Mouse (Mus musculus) midbrain, postnatal 0 days (tissue): ENCODE results near the gene Hlf. TPM values are rescaled to one million over a fixed set of nuclear protein-coding genes. Genes with fewer than 3 reads are reported as not detected.

Experiments used
- ATAC-seq: fragments of 200-750 bp; cut with Nextera tagmentation; 2 replicates; pipeline ENCODE4 v1.8.0; 2017; ENCODE audit warnings: moderate number of reproducible peaks, mild to moderate bottlenecking, moderate TSS enrichment, moderate library complexity; ENCODE audit not compliant: low FRiP score
- DNase-seq: peaks from one replicate; pipeline ENCODE4 v3.0.0-alpha.2; 2015; ENCODE audit warnings: low spot score
- H3K27ac ChIP-seq: fragments of 300-500 bp; sonication (generic); 2 replicates; pipeline ENCODE4 v1.5.1; 2014; ENCODE audit warnings: low read depth, mild to moderate bottlenecking, low read length, mixed read lengths
- H3K27me3 ChIP-seq: fragments of 300-500 bp; sonication (generic); 2 replicates; pipeline ENCODE4 v1.6.1; 2014; ENCODE audit warnings: low read length, control low read depth, mixed read lengths; ENCODE audit not compliant: insufficient read depth
- H3K36me3 ChIP-seq: fragments of 300-500 bp; sonication (generic); 2 replicates; pipeline ENCODE4 v1.6.1; 2014; ENCODE audit warnings: low read length, control low read depth, mixed read lengths; ENCODE audit not compliant: insufficient read depth
- H3K4me1 ChIP-seq: fragments of 300-500 bp; sonication (generic); 2 replicates; pipeline ENCODE4 v1.6.1; 2014; ENCODE audit warnings: mild to moderate bottlenecking, control low read depth, antibody characterized with exemption, low read length, mixed read lengths; ENCODE audit not compliant: insufficient read depth
- H3K4me2 ChIP-seq: fragments of 300-500 bp; sonication (generic); 2 replicates; pipeline ENCODE4 v1.6.1; 2014; ENCODE audit warnings: low read depth, mild to moderate bottlenecking, low read length, mixed read lengths; ENCODE audit not compliant: poor library complexity, severe bottlenecking
- H3K4me3 ChIP-seq: fragments of 300-500 bp; sonication (generic); 2 replicates; pipeline ENCODE4 v1.5.1; 2014; ENCODE audit warnings: low read depth, mild to moderate bottlenecking, low read length, moderate library complexity
- H3K9ac ChIP-seq: fragments of 300-500 bp; sonication (generic); replicated peaks from 2 replicates; pipeline ENCODE4 v1.6.1; 2014; ENCODE audit warnings: mild to moderate bottlenecking, low read length, moderate library complexity, mixed read lengths; ENCODE audit not compliant: poor library complexity, severe bottlenecking
- H3K9me3 ChIP-seq: fragments of 300-500 bp; sonication (generic); 2 replicates; pipeline ENCODE4 v1.6.1; 2016; ENCODE audit warnings: low read length, control low read depth
- CTCF ChIP-seq: IDR thresholded peaks from 2 replicates; pipeline ENCODE4 v1.5.1; 2016; ENCODE audit warnings: antibody characterized with exemption, mild to moderate bottlenecking
- WGBS: fragments of 180-500 bp; shearing (Covaris S2); extraction: QIAGEN DNeasy Blood & Tissue Kit; methylation state at CpG from one replicate; pipeline ENCODE4 v1.1.7; 2014; 5-methylcytosine and 5-hydroxymethylcytosine counted together
- polyA plus RNA-seq: library from polyadenylated mRNA; unstranded; fragments of >200 nt; fragmentation: Nextera tagmentation; extraction: Ambion mirVana; gene quantifications from 2 replicates; pipeline ENCODE4 v1.2.1, GENCODE M21; 2015
- total RNA-seq: library from RNA; depleted of rRNA; stranded (reverse); fragments of >200 nt; gene quantifications from 2 replicates; pipeline ENCODE4 v1.2.3, GENCODE M21; 2014

Hlf gene
- total and polyA plus RNA-seq, 2 experiments from 2014 or later = 9.0 to 11.2 TPM

DNA sequence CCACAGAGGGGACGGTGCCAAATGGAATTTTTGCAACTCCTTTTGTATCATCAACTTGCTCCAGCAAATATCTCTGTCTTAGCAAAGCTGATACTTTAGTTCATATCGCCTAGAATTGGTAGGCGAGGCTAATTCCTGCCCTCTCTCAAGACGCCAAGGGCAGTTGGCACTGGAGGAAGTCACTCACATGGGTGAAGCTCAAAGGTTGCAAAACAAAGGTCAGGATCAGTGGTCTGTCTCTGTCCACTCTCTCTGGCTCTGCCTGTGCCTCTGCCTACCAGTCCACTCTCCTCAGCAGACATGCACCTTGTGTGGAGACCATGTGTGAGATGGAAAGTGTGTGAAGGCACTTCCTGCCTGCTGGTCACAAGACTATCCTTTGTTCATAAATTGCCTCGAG lies 48.4 kb downstream of the Hlf start:
- Histone ChIP-seq H3K36me3 (0 out of 2 replicates have a peak, but pooled peaks cover 3% of the 10 kb centered on the region), H3K27me3 (no peaks in the 10 kb centered on the region), H3K27ac (no peak overlapping the region), H3K4me1 (no peaks in the 10 kb centered on the region), H3K9me3 (no peaks in the 10 kb centered on the region), H3K4me3 (no peak overlapping the region), H3K9ac (no peak overlapping the region), H3K4me2 (no peak overlapping the region)
- no peak for TF ChIP-seq CTCF
- no peak for DNase-seq
- WGBS = 89% methylated on average over 5 of the region's 5 CpGs
- no peak for ATAC-seq

GRCm38 (mm10) chr11:90340836-90341235 lies 49.9 kb downstream of the Hlf start:
- Histone ChIP-seq H3K27ac (no peak overlapping the region), H3K27me3 (no peaks in the 10 kb centered on the region), H3K4me3 (no peak overlapping the region), H3K9ac (no peak overlapping the region), H3K4me2 (no peak overlapping the region), H3K36me3 (0 out of 2 replicates have a peak, but pooled peaks cover 3% of the 10 kb centered on the region), H3K9me3 (no peaks in the 10 kb centered on the region), H3K4me1 (no peaks in the 10 kb centered on the region)
- DNase-seq (no peak), ATAC-seq (no peak)
- TF ChIP-seq CTCF = no peak
- WGBS = 95% methylated on average over 13 of the region's 13 CpGs

DNA sequence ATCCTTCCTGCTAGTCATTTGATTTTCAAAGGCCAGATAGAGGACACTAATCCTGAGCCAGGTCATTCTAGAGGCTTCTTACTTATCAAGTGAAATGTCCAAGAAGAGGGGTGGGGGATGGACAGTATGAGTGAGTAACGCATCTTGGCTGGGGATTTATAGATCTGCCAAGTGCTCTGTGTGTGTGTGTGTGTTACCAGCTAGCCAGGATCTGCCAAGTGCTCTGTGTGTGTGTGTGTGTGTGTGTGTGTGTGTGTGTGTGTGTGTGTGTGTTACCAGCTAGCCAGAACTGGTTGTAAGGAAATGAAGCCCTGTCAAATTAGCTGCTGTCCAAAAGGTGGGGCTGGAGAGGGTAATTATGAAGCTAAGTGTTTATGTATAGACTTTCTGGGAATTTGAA lies 55.9 kb downstream of the Hlf start:
- H3K9ac ChIP-seq = no peak overlapping the region
- ATAC-seq (no peak), DNase-seq (peak; percentile 35)
- H3K27ac ChIP-seq = no peak overlapping the region
- no peaks in the 10 kb centered on the region for H3K36me3 ChIP-seq
- no peak for TF ChIP-seq CTCF
- H3K4me3 ChIP-seq = no peak overlapping the region
- no peak overlapping the region for H3K4me2 ChIP-seq
- no peaks in the 10 kb centered on the region for H3K9me3 ChIP-seq
- no peaks in the 10 kb centered on the region for H3K27me3 ChIP-seq
- 76% methylated on average over 1 of the region's 1 CpGs for WGBS
- H3K4me1 ChIP-seq = no peaks in the 10 kb centered on the region

DNA sequence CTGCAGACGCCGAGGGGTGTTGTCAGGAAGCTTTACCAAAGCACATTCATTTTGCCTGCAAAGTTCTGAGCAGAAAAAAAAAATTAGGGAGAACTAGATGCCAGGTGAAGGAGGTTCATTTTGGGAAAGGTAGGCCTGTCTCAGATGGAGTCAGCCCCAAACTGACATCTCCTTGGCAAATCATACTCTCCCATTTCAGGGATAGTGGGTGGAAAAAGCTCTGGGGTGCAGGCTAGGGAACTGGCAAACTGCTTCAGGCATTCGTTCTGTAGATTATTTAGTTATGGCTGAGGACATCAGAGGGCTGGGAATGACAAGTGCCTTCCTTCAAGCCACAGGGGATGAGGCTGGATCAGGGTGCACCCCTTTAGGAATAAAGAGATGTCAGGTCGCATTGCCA lies 58.0 kb downstream of the Hlf start:
- no peak overlapping the region for H3K9ac ChIP-seq
- whole genome bisulfite sequencing = 67% methylated on average over 4 of the region's 4 CpGs
- no peak for TF ChIP-seq CTCF
- H3K27me3 ChIP-seq = no peaks in the 10 kb centered on the region
- H3K4me2 ChIP-seq = no peak overlapping the region
- H3K4me1 ChIP-seq = no peaks in the 10 kb centered on the region
- H3K27ac ChIP-seq = no peak overlapping the region
- ATAC-seq = no peak
- no peak for DNase-seq
- no peak overlapping the region for H3K4me3 ChIP-seq
- no peaks in the 10 kb centered on the region for H3K9me3 ChIP-seq
- no peaks in the 10 kb centered on the region for H3K36me3 ChIP-seq

- H3K4me1 ChIP-seq = no peaks in the 10 kb centered on the region
- DNase-seq = no peak
- no peaks in the 10 kb centered on the region for H3K36me3 ChIP-seq
- no peak for ATAC-seq
- no peak overlapping the region for H3K4me3 ChIP-seq
- no peak overlapping the region for H3K27ac ChIP-seq
- no peak overlapping the region for H3K9ac ChIP-seq
- H3K9me3 ChIP-seq = no peaks in the 10 kb centered on the region
- no peak for TF ChIP-seq CTCF
- no peak overlapping the region for H3K4me2 ChIP-seq
- WGBS = 82% methylated on average over 9 of the region's 9 CpGs
- H3K27me3 ChIP-seq = no peaks in the 10 kb centered on the region
These were observed 60.4 kb downstream of the Hlf start for GRCm38 (mm10) chr11:90330202-90330694.

- no peak for ATAC-seq
- no peak for TF ChIP-seq CTCF
- Histone ChIP-seq H3K27ac (no peak overlapping the region), H3K9me3 (no peaks in the 10 kb centered on the region), H3K4me1 (no peaks in the 10 kb centered on the region), H3K9ac (no peak overlapping the region), H3K4me3 (no peak overlapping the region), H3K36me3 (no peaks in the 10 kb centered on the region), H3K4me2 (no peak overlapping the region), H3K27me3 (no peaks in the 10 kb centered on the region)
- 65% methylated on average over 1 of the region's 1 CpGs for WGBS
- no peak for DNase-seq
These were observed 63.9 kb downstream of the Hlf start for GRCm38 (mm10) chr11:90326836-90327235.
